9 mouse cellular contexts compared by ENCODE assay signal in genomic region chr8:71707874-71708273, GRCm38 (mm10). TPM values are rescaled to one million over a fixed set of nuclear protein-coding genes. Genes with fewer than 3 reads are reported as not detected.
DNase-seq lines count a peak whose midpoint lies in the region; ATAC-seq and TF ChIP-seq lines count a peak whose summit lies in the region.
"Had no signal": no experiment of that assay in that cellular context is flagged by ENCODE, and none has a peak within 500 bp of the region (broad histone marks: within the 10 kb centered on the region; RNA-seq: fewer than 3 reads in every experiment).

No protein-coding gene starts in this region.

- TF ChIP-seq POLR2A in MEL (IDR thresholded peaks at IDR 0.05; ENCODE audit: control insufficient read depth in 1 of 2, insufficient read depth in 1 of 2, low read depth in 1 of 2, low read length in 2 of 2, poor library complexity in 1 of 2): no peak

- no peaks in the 10 kb centered on the region for H3K4me1 ChIP-seq in kidney, embryonic 14.5 days (ENCODE audit: control insufficient read depth, insufficient read depth, low read length)
- peaks cover 2 to 4% of the 10 kb centered on the region in 2 experiments; a peak in 3 of 4 replicates for H3K4me1 ChIP-seq in MEL (ENCODE audit: control insufficient read depth in 1 of 2, insufficient read depth in 2 of 2, low read length in 2 of 2)

- no peak for TF ChIP-seq EP300 in MEL (IDR thresholded peaks at IDR 0.05; ENCODE audit: low read depth in 1 of 2, low read length in 2 of 2)

- no peak for ATAC-seq in kidney, embryonic 14.5 days (ENCODE audit: low FRiP score, low TSS enrichment)

- peak; percentile 86 for TF ChIP-seq RAD21 in MEL (IDR thresholded peaks at IDR 0.05; ENCODE audit: low read depth, low read length)

- 50% methylated on average over 8 of the region's 8 CpGs for WGBS in kidney, embryonic 14.5 days

- no peaks in the 10 kb centered on the region for H3K79me2 ChIP-seq in MEL (ENCODE audit: control insufficient read depth, insufficient read depth, low read length, poor library complexity)

- H3K36me3 ChIP-seq in kidney, embryonic 14.5 days (ENCODE audit: control insufficient read depth, insufficient read depth, low read length): no peaks in the 10 kb centered on the region
- no peaks in the 10 kb centered on the region; a peak in 1 of 4 replicates for H3K36me3 ChIP-seq in MEL (ENCODE audit: control insufficient read depth in 1 of 2, insufficient read depth in 2 of 2, low read length in 2 of 2)
- H3K36me3 ChIP-seq: lung, embryonic 15.5 days had no signal

- H3K9ac ChIP-seq in kidney, embryonic 14.5 days (ENCODE audit: low read depth, low read length): no peak overlapping the region
- no peak overlapping the region for H3K9ac ChIP-seq in MEL (ENCODE audit: control insufficient read depth, low read depth, low read length, poor library complexity, severe bottlenecking)
- H3K9ac ChIP-seq: lung, embryonic 15.5 days had no signal

- no peak overlapping the region for H3K4me3 ChIP-seq in kidney, embryonic 14.5 days (ENCODE audit: low read length)
- peak overlapping the region in 1 of 2 experiments; percentile 36; a peak in 2 of 4 replicates for H3K4me3 ChIP-seq in MEL (ENCODE audit: control insufficient read depth in 1 of 2, insufficient read depth in 1 of 2, low read depth in 2 of 2, low read length in 2 of 2)
- H3K4me3 ChIP-seq: lung, embryonic 15.5 days had no signal

- peak; percentile 45 for DNase-seq in kidney, adult 18-20 months
- peak; percentile 67 for DNase-seq in CD4-positive helper T cell, adult 2 months (ENCODE audit: low read depth, low spot score)
- peak; percentile 83 for DNase-seq in MEL (ENCODE audit: low read depth, low spot score)
- DNase-seq in embryo, embryonic 11.5 days (ENCODE audit: low read depth, low spot score): peak; percentile 46
- DNase-seq in mesoderm, embryonic 11.5 days (ENCODE audit: low read depth, low spot score): peak; percentile 64
- peak; percentile 79 for DNase-seq in thymus, postnatal 14 days
- no peak for DNase-seq in layer of hippocampus, adult 9-11 months

- no peak overlapping the region for H3K4me2 ChIP-seq in kidney, embryonic 14.5 days (replicated peaks; ENCODE audit: low read depth, low read length)
- H3K4me2 ChIP-seq: lung, embryonic 15.5 days had no signal

- H3K27ac ChIP-seq in kidney, embryonic 14.5 days (ENCODE audit: low read depth, low read length): no peak overlapping the region
- no peak overlapping the region for H3K27ac ChIP-seq in MEL (ENCODE audit: control insufficient read depth, low read depth, low read length)
- H3K27ac ChIP-seq: lung, embryonic 15.5 days had no signal

- H3K27me3 ChIP-seq in kidney, embryonic 14.5 days (ENCODE audit: control insufficient read depth, insufficient read depth, low read length): peaks cover 30% of the 10 kb centered on the region
- H3K27me3 ChIP-seq in MEL (ENCODE audit: control insufficient read depth in 1 of 2, insufficient read depth in 2 of 2, low read length in 2 of 2): no peaks in the 10 kb centered on the region

- H3K9me3 ChIP-seq in kidney, embryonic 14.5 days (ENCODE audit: control insufficient read depth, low read length): no peaks in the 10 kb centered on the region
- H3K9me3 ChIP-seq in MEL (replicated peaks; ENCODE audit: insufficient read depth, low read length): no peaks in the 10 kb centered on the region
- H3K9me3 ChIP-seq: lung, embryonic 15.5 days had no signal

- peak; percentile 85 to 95 (median 91) for TF ChIP-seq CTCF in MEL (IDR thresholded peaks at IDR 0.05 in 2 of 3, conservative IDR thresholded peaks at IDR 0.05 in 1 of 3; ENCODE audit: control insufficient read depth in 1 of 3, insufficient read depth in 1 of 3, low read depth in 2 of 3, low read length in 3 of 3, poor library complexity in 1 of 3, severe bottlenecking in 1 of 3)

TF ChIP-seq in MEL, 35 proteins besides CTCF, POLR2A, EP300 and RAD21:
- TF ChIP-seq SMC3 (IDR thresholded peaks at IDR 0.05; ENCODE audit: low read depth, low read length) (peak; percentile 80), CHD1 (IDR thresholded peaks at IDR 0.05; ENCODE audit: low read depth, low read length) (no peak), ZC3H11A (IDR thresholded peaks at IDR 0.05; ENCODE audit: low read depth, low read length) (peak; percentile 55)
TF ChIP-seq in MEL: peak in this region for 2.

RNA-seq across cellular contexts. Expression of gene B3gnt3, which starts 6.3 kb away (rescaled TPM):
- 1.1 and 1.6 TPM in 2 replicates for polyA plus RNA-seq in kidney, embryonic 14.5 days (2014; fragmentation: Nextera tagmentation; extraction: Ambion mirVana)
- 0.10 and 0.19 TPM in 2 replicates for total RNA-seq in MEL (2012; rRNA removed)
- polyA plus RNA-seq in MEL (2012; ENCODE audit: insufficient read depth in 1 of 2, insufficient read length in 2 of 2, low read depth in 1 of 2, low replicate concordance in 2 of 2, missing spikeins in 1 of 2): under 1 TPM in 1 of 2 experiments, not detected in 1; 0.84 TPM

RNA-seq across cellular contexts. Expression of gene Fcho1, which starts 17.6 kb away (rescaled TPM):
- 5.5 and 6.5 TPM in 2 replicates for polyA plus RNA-seq in kidney, embryonic 14.5 days (2014; fragmentation: Nextera tagmentation; extraction: Ambion mirVana)
- 2.3 and 3.7 TPM in 2 replicates for total RNA-seq in MEL (2012; rRNA removed)
- 1 to 10 TPM in 1 of 2 experiments, not detected in 1; 6.8 TPM for polyA plus RNA-seq in MEL (2012; ENCODE audit: insufficient read depth in 1 of 2, insufficient read length in 2 of 2, low read depth in 1 of 2, low replicate concordance in 2 of 2, missing spikeins in 1 of 2)

RNA-seq across cellular contexts. Expression of gene Insl3, which starts 18.9 kb away (rescaled TPM):
- 1.2 TPM in 1 of 2 replicates, not detected in the other for polyA plus RNA-seq in kidney, embryonic 14.5 days (2014; fragmentation: Nextera tagmentation; extraction: Ambion mirVana)
- total RNA-seq in MEL (2012; rRNA removed): 0.54 and 0.69 TPM in 2 replicates
- polyA plus RNA-seq in MEL (2012; ENCODE audit: insufficient read depth in 1 of 2, insufficient read length in 2 of 2, low read depth in 1 of 2, low replicate concordance in 2 of 2, missing spikeins in 1 of 2): 1 to 10 TPM in 1 of 2 experiments, not detected in 1; 4.4 TPM

RNA-seq across cellular contexts. Expression of gene Jak3, which starts 31.8 kb away (rescaled TPM):
- 3.0 and 5.2 TPM in 2 replicates for polyA plus RNA-seq in kidney, embryonic 14.5 days (2014; fragmentation: Nextera tagmentation; extraction: Ambion mirVana)
- total RNA-seq in MEL (2012; rRNA removed): 4.2 and 5.1 TPM in 2 replicates
- polyA plus RNA-seq in MEL (2012; ENCODE audit: insufficient read depth in 1 of 2, insufficient read length in 2 of 2, low read depth in 1 of 2, low replicate concordance in 2 of 2, missing spikeins in 1 of 2): 10 to 100 TPM in 1 of 2 experiments, not detected in 1; 12.4 TPM

RNA-seq across cellular contexts. Expression of gene Unc13a, which starts 36.3 kb away (rescaled TPM):
- 0.50 and 0.53 TPM in 2 replicates for polyA plus RNA-seq in kidney, embryonic 14.5 days (2014; fragmentation: Nextera tagmentation; extraction: Ambion mirVana)
- total RNA-seq in MEL (2012; rRNA removed): 0.81 and 0.92 TPM in 2 replicates
- polyA plus RNA-seq in MEL (2012; ENCODE audit: insufficient read depth in 1 of 2, insufficient read length in 2 of 2, low read depth in 1 of 2, low replicate concordance in 2 of 2, missing spikeins in 1 of 2): 1 to 10 TPM in 1 of 2 experiments, not detected in 1; 3.6 TPM
